Mouse (Mus musculus) fibroblast of lung, adult 2 months (primary cell): ENCODE data around the gene Capn3.
A peak's percentile ranks its signal among the peaks of the same experiment; 100 is the strongest.

ENCODE experiments used
- DNase-seq: peaks from one replicate; pipeline ENCODE4 v3.0.0-alpha.2; 2011; ENCODE audit warnings: low read depth

Gene Capn3

GRCm38 (mm10) chr2:120482506-120483389 lies 26.9 kb downstream of the Capn3 start:
- DNase-seq, result no peak

GRCm38 (mm10) chr2:120484241-120484640 lies 28.4 kb downstream of the Capn3 start:
- DNase-seq, result no peak

- DNase-seq, result no peak
Measured at GRCm38 (mm10) chr2:120493254-120493653, 37.4 kb downstream of the Capn3 start.

GRCm38 (mm10) chr2:120496511-120496910 lies 40.7 kb downstream of the Capn3 start:
- DNase-seq, result no peak

GRCm38 (mm10) chr2:120499971-120500471 lies 44.2 kb downstream of the Capn3 start:
- no peak for DNase-seq

- DNase-seq, result no peak
Measured at GRCm38 (mm10) chr2:120501136-120501918, 45.5 kb downstream of the Capn3 start.

GRCm38 (mm10) chr2:120501931-120502604 lies 46.2 kb downstream of the Capn3 start:
- no peak for DNase-seq

GRCm38 (mm10) chr2:120502605-120502990 lies 46.8 kb downstream of the Capn3 start:
- DNase-seq, result no peak

GRCm38 (mm10) chr2:120503094-120503493 lies 47.3 kb downstream of the Capn3 start:
- no peak for DNase-seq

GRCm38 (mm10) chr2:120503992-120504391 lies 48.2 kb downstream of the Capn3 start:
- DNase-seq, result no peak

- no peak for DNase-seq
Measured at GRCm38 (mm10) chr2:120514181-120514580, 58.4 kb downstream of the Capn3 start.

GRCm38 (mm10) chr2:120518547-120519210 lies 62.9 kb downstream of the Capn3 start:
- peak; percentile 59 for DNase-seq

GRCm38 (mm10) chr2:120526771-120527170 lies 71.0 kb downstream of the Capn3 start:
- no peak for DNase-seq

- no peak for DNase-seq
Measured at GRCm38 (mm10) chr2:120529531-120529930, 73.7 kb downstream of the Capn3 start.

GRCm38 (mm10) chr2:120531223-120531622 lies 75.4 kb downstream of the Capn3 start:
- no peak for DNase-seq

- no peak for DNase-seq
Measured at GRCm38 (mm10) chr2:120539333-120539732, 83.5 kb downstream of the Capn3 start.

- DNase-seq, result no peak
Measured at GRCm38 (mm10) chr2:120539778-120540208, 84.0 kb downstream of the Capn3 start.

- DNase-seq, result no peak
Measured at GRCm38 (mm10) chr2:120544732-120545131, 88.9 kb downstream of the Capn3 start.
